Mouse (Mus musculus): ENCODE results near the gene Ppp5c. TPM values are rescaled to one million over a fixed set of nuclear protein-coding genes. Genes with fewer than 3 reads are reported as not detected.
A peak's percentile ranks its signal among the peaks of the same experiment; 100 is the strongest.
"Not testable (repeated sequence)": the region's sequence is repeated elsewhere in the genome, so short reads cannot be mapped to it uniquely, and the experiment has no call there.

Ppp5c gene
- 63.2 and 72.7 TPM in 2 replicates for polyA plus RNA-seq (2011; ENCODE audit: insufficient read length, low read depth, missing spikeins)

- Histone ChIP-seq H3K4me3 (ENCODE audit: insufficient read depth, low read length) (peak within 1 kb of the TSS; percentile 88), H3K4me1 (ENCODE audit: control insufficient read depth, insufficient read depth, low read length) (no peaks in the 10 kb centered on the region), H3K27ac (ENCODE audit: insufficient read depth, low read length) (peak within 1 kb of the TSS; percentile 60)
- TF ChIP-seq POLR2A (IDR thresholded peaks at IDR 0.05; ENCODE audit: low read depth, low read length) (peak; percentile 44), CTCF (IDR thresholded peaks at IDR 0.05; ENCODE audit: borderline replicate concordance, insufficient read depth, low read length) (no peak)
Measured at GRCm38 (mm10) chr7:17027588-17028343, at the start of gene Ppp5c. Gene Ppp5c, minus strand, starts transcription at chr7:17027924.

- no peaks in the 10 kb centered on the region for H3K4me1 ChIP-seq (ENCODE audit: control insufficient read depth, insufficient read depth, low read length)
- no peak overlapping the region for H3K4me3 ChIP-seq (ENCODE audit: insufficient read depth, low read length)
- no peak for TF ChIP-seq CTCF (IDR thresholded peaks at IDR 0.05; ENCODE audit: borderline replicate concordance, insufficient read depth, low read length)
- no peak for TF ChIP-seq POLR2A (IDR thresholded peaks at IDR 0.05; ENCODE audit: low read depth, low read length)
- H3K27ac ChIP-seq (ENCODE audit: insufficient read depth, low read length) = no peak overlapping the region
Measured at GRCm38 (mm10) chr7:17076542-17076941, 48.8 kb upstream of the Ppp5c start.

GRCm38 (mm10) chr7:17073904-17074615 is 46.3 kb upstream of the Ppp5c start, which contains the start of gene Psg16:
Gene Psg16, plus strand, starts transcription at chr7:17074040.
- Histone ChIP-seq H3K27ac (ENCODE audit: insufficient read depth, low read length) (no peak within 1 kb of the TSS), H3K4me1 (ENCODE audit: control insufficient read depth, insufficient read depth, low read length) (no peaks in the 10 kb centered on the region), H3K4me3 (ENCODE audit: insufficient read depth, low read length) (no peak within 1 kb of the TSS)
- peak; percentile 74; the same call in 1 of the 2 replicates for TF ChIP-seq CTCF (IDR thresholded peaks at IDR 0.05; ENCODE audit: borderline replicate concordance, insufficient read depth, low read length)
- no peak for TF ChIP-seq POLR2A (IDR thresholded peaks at IDR 0.05; ENCODE audit: low read depth, low read length)

GRCm38 (mm10) chr7:17073513-17073903 is 45.8 kb upstream of the Ppp5c start:
- no peak overlapping the region for H3K4me3 ChIP-seq (ENCODE audit: insufficient read depth, low read length)
- no peak overlapping the region for H3K27ac ChIP-seq (ENCODE audit: insufficient read depth, low read length)
- no peak for TF ChIP-seq POLR2A (IDR thresholded peaks at IDR 0.05; ENCODE audit: low read depth, low read length)
- TF ChIP-seq CTCF (IDR thresholded peaks at IDR 0.05; ENCODE audit: borderline replicate concordance, insufficient read depth, low read length) = no peak
- H3K4me1 ChIP-seq (ENCODE audit: control insufficient read depth, insufficient read depth, low read length) = no peaks in the 10 kb centered on the region

- not testable (repeated sequence) for H3K4me3 ChIP-seq (ENCODE audit: insufficient read depth, low read length); H3K4me1 ChIP-seq (ENCODE audit: control insufficient read depth, insufficient read depth, low read length); H3K27ac ChIP-seq (ENCODE audit: insufficient read depth, low read length)
Measured at GRCm38 (mm10) chr7:17067651-17068050, 39.9 kb upstream of the Ppp5c start.

- H3K4me1 ChIP-seq (ENCODE audit: control insufficient read depth, insufficient read depth, low read length) = no peaks in the 10 kb centered on the region
- no peak for TF ChIP-seq POLR2A (IDR thresholded peaks at IDR 0.05; ENCODE audit: low read depth, low read length)
- no peak overlapping the region for H3K27ac ChIP-seq (ENCODE audit: insufficient read depth, low read length)
- H3K4me3 ChIP-seq (ENCODE audit: insufficient read depth, low read length) = no peak overlapping the region
Measured at GRCm38 (mm10) chr7:17067000-17067399, 39.3 kb upstream of the Ppp5c start.

- TF ChIP-seq CTCF (IDR thresholded peaks at IDR 0.05; ENCODE audit: borderline replicate concordance, insufficient read depth, low read length) (peak; percentile 81; the same call in 1 of the 2 replicates), POLR2A (IDR thresholded peaks at IDR 0.05; ENCODE audit: low read depth, low read length) (no peak)
- Histone ChIP-seq H3K4me3 (ENCODE audit: insufficient read depth, low read length) (no peak overlapping the region), H3K27ac (ENCODE audit: insufficient read depth, low read length) (no peak overlapping the region)
Measured at GRCm38 (mm10) chr7:17066412-17066811, 38.7 kb upstream of the Ppp5c start.

GRCm38 (mm10) chr7:17065620-17066019 is 37.9 kb upstream of the Ppp5c start:
- Histone ChIP-seq H3K4me1 (ENCODE audit: control insufficient read depth, insufficient read depth, low read length) (no peaks in the 10 kb centered on the region), H3K27ac (ENCODE audit: insufficient read depth, low read length) (no peak overlapping the region), H3K4me3 (ENCODE audit: insufficient read depth, low read length) (no peak overlapping the region)
- TF ChIP-seq CTCF (IDR thresholded peaks at IDR 0.05; ENCODE audit: borderline replicate concordance, insufficient read depth, low read length) = no peak
- TF ChIP-seq POLR2A (IDR thresholded peaks at IDR 0.05; ENCODE audit: low read depth, low read length) = no peak

More at GRCm38 (mm10) chr7:17066412-17066811, 38.7 kb upstream of the Ppp5c start:
- no peaks in the 10 kb centered on the region for H3K4me1 ChIP-seq (ENCODE audit: control insufficient read depth, insufficient read depth, low read length)

GRCm38 (mm10) chr7:17062845-17063244 is 35.1 kb upstream of the Ppp5c start:
- Histone ChIP-seq H3K27ac (ENCODE audit: insufficient read depth, low read length) (no peak overlapping the region), H3K4me3 (ENCODE audit: insufficient read depth, low read length) (no peak overlapping the region), H3K4me1 (ENCODE audit: control insufficient read depth, insufficient read depth, low read length) (0 out of 2 replicates have a peak, but pooled peaks cover 3% of the 10 kb centered on the region)
- TF ChIP-seq POLR2A (IDR thresholded peaks at IDR 0.05; ENCODE audit: low read depth, low read length) (no peak), CTCF (IDR thresholded peaks at IDR 0.05; ENCODE audit: borderline replicate concordance, insufficient read depth, low read length) (no peak)

GRCm38 (mm10) chr7:17062389-17062788 is 34.7 kb upstream of the Ppp5c start, which contains the start of gene Hif3a:
Gene Hif3a, minus strand, starts transcription at chr7:17062427.
- Histone ChIP-seq H3K4me1 (ENCODE audit: control insufficient read depth, insufficient read depth, low read length) (0 out of 2 replicates have a peak, but pooled peaks cover 3% of the 10 kb centered on the region), H3K4me3 (ENCODE audit: insufficient read depth, low read length) (no peak within 1 kb of the TSS), H3K27ac (ENCODE audit: insufficient read depth, low read length) (no peak within 1 kb of the TSS)
- TF ChIP-seq POLR2A (IDR thresholded peaks at IDR 0.05; ENCODE audit: low read depth, low read length) (no peak), CTCF (IDR thresholded peaks at IDR 0.05; ENCODE audit: borderline replicate concordance, insufficient read depth, low read length) (no peak)
